Mouse (Mus musculus): Measurements from ENCODE around the gene Dusp8.

Gene Dusp8

DNA sequence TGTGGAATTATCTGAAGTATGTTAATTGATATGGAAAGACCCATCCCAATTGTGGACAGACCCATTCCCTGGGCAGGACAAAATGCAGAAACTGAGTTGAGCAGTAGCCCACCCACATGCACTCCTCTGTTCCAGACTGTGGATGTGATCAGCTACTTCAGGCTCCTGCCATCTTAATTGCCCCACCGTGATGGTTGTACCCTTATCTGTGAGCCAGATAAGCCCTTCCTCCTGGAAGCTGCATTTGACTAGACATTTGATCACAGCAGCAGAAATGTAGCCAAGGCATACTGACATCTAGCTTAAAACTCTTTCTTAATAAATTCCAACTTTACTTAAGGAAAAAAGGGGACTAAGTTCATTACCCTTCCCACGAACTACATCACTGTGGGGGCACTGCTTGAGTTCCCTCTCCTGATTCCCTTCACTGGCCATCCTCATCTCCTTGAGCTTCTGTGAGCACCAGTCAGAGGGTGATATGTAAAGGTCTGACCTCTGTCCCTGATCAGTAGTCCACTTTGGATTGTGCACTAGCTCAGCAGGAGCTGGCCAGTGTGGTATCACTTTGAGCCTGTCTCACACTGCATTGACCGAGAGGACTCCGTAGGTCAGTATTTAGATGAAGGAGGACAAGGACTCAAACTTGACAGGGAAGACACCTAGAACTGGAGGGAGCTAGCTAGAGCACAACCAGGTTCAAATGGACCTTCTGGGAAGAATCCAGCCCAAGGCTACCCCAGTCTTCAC lies 9.3 kb downstream of the Dusp8 start:
- in situ Hi-C loops (cut with MboI, MseI), result no loop called here

DNA sequence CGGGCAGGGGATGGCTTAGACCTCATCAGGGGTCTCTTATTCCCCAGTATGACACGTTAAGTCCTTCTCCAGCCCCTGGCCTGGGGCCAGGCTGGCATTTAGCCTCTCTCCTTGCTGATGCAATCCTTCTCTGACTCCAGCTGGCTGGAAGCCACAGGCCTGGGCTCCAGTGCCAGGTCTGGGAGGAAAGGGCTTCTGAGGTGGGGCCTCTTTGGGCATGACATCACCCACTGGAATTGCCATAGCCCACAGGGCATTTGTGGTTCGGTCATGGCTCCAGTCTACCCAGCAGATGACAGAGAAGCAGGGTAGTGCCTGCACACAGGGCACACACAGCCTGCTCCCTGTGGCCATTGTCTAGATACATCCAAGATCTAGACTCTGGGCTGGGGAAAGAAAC lies 10.8 kb downstream of the Dusp8 start:
- in situ Hi-C loops (cut with MboI, MseI), result no loop called here

DNA sequence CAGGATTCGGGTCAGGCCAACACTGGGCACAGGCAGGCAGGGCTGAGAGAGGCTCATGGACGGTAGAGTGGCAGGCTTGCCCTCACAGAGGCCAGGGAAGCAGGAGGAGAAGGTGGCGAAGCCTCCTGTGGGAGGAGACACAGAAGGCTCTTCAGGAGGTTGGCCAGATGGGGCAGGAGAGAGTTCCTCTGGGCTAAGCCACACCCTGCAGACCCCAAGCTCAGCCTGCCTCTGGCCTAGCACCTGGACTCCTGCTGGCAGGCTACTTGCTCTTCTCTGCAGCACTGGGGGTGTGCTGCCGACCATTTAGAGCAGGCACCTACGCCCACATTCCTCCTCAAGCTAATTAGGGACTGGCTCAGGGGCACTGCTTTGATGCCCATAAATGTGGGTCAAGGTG lies 11.2 kb downstream of the Dusp8 start:
- in situ Hi-C loops (cut with MboI, MseI), result no loop called here

DNA sequence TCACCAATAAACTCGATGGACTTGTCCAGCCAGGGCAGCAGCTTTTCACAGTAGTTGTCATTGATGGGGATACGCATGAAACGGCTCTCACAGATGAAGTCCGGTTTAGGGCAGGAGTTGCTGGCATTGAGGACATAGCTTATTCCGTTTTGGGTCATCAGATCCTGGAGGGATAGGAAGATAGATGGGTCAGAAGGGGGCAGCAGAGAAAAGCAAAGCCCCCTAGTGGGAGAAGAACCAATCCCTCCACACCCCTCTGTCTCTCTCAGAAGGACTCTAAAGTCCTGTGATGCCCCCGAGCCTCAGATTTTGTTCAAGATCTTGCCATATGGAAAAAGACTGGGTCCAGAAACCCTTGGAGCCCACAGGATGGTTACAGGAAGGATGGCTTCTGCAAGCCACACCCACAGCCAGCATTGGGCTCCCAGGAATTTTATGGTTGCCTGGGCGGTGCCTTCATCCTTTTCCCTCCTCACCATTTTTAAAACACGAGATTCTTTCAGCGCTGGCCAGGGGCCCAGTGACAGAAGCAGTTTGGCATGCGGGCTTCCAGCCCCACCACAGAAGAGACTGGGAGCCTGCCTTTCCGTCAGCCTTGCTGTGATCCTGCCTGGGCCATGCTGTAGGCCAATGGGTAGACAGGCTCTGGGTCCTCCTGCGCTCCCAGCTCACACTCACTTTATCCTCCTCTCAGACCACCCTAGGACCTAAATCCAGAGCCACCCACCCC lies 11.9 kb downstream of the Dusp8 start:
- in situ Hi-C loops (cut with MboI, MseI), result no loop called here

DNA sequence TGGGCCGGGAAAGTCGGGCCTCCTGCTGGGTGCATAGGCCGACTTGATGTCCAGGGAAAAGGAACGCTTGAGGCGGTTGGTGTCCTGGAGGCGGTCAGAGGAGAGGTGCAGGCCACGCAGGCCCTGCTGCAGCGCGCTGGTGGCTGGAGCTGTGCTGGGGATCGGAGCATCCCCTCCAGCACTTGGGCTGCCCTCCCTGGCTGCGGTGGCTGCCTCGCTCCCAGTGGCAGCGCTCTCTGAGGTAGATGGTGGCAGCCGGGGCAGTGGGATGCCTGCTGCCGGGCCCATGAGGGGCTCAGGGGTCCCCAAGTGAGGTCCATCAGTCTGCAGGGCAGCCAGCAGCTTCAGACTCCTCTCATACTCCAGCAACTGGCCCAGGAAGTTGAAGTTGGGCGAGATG lies 13.0 kb downstream of the Dusp8 start:
- in situ Hi-C loops (cut with MboI, MseI), result no loop called here

DNA sequence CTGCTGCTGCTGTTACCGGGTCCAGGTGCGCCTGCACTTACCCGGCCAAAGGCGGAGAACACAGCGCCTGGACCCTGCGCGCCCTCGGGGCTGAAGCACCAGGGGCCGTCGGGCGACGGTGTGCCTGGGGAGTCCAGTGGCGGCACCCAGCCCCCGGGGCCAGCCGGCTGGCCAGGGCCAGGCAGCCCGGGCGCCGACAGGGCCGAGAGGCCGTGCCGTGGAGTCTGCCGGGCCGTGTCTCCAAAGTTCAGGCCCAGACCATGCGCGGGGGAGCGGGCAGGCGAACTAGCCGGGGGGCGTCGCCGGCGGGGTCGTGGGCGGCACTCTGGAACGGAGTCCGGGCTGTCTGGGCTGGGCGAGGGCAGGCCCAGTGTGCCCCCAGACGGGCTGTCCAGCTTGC lies 13.5 kb downstream of the Dusp8 start:
- in situ Hi-C loops (cut with MboI, MseI), result no loop called here

DNA sequence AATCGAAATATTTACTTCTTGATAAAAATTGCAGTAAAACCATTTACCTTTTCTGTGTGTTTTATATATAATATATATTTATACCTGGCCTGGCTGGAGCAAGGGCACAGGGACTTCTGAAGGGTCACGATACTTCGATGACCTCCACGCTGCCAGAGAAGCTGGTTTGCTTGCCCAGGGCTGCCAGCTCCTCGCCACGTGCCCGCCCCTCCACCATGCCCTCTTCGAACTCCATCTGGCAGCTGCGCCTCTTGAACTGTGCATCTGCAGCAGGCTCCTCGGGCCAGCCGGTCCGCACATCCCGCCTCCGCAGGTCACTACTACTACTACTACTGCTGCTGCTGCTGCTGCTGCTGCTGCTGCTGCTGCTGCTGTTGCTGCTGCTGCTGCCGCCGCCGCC lies 13.9 kb downstream of the Dusp8 start:
- in situ Hi-C loops (cut with MboI, MseI), result no loop called here

DNA sequence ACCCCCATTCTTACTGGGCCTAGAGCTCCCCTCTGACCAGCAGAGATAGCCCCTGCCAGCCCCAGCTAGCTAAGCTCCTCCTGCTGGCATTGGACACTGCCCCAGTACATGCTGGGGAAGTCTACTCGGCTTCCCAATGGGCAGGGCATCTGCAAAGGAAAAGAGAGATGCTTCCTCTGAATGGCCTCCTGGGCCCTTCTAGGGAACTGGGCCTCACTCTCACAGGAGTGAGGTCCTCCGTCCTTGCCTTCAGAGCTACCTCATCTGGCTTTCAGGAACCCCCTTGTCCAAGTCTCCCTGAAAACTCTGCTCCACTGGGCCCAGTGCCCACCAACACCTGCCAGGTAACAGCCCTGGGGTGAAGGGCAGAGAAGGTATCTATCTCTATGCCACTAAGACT lies 14.8 kb downstream of the Dusp8 start:
- in situ Hi-C loops (cut with MboI, MseI), result no loop called here

DNA sequence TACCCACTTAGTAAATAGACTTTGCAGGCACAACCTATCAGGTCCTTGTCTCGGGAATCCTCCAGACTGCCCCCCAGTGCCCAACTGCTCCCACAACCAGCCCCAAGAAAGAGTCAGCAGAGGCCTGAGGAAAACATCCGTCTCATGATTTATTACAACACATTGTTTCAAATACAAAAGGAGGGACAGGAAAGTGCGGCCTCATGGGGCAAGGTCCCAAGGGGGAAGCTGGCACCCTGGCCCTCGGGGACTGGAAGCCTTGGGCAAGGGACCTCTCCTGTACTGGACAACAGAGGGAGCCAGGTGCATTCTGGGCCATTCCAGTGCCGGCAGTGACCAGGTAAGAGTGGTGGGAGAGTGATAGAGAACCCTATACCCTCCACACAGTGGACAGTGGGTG lies 16.3 kb downstream of the Dusp8 start:
- in situ Hi-C loops (cut with MboI, MseI), result no loop called here

DNA sequence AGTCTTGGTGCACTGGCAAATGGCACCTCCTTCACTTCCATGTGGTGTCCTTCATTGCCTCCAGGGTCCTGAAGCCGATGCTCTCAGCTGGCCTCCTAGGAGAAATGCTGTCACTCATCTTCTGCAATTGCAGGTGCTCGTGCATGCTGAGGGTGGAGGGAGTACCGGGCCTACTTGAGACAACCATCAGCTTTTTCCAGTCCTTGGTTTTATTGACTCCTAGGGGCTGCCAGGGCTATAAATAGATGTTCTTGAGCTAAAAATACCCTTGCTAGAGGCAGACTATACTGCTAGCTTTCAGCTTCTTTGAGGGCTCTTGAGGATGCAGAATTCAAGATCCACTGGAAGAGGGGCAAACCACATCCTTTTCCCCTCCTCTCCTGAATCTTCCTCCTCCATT lies 18.5 kb downstream of the Dusp8 start:
- in situ Hi-C loops (cut with MboI, MseI), result no loop called here

DNA sequence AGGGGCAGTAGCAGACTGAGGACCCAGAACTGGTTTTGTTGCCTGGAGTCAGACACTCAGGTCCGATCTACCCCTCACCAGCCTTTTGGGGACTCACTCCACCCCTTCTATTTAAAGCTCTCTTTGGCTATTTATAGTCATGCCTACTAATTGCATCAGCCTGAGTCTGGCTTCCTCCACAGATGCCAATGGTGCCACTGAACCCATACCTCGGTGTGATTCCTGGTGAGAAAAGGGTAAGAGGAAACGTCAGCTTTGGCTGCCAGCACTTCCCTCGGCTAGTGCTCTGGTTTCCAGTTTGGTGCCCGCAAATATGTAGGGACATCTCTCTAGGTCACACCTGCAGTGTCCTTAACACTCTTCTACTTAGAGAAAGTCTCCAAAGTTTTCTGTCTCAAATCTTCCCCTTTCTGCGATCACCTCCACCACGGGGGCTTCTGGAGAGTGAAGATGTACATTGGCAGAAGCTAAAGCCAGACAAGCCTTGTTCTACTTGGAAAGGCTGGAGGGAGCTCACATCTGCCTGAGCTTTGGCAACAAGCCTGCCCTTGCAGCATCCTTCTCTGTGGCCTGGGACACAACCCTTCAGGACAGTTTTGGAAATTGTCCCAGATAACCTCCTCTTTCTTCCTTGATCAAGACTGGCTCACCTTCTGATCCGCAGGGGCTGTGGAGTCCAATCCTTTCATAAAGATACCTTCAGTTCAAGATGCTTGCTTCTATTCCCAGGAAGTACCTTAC lies 21.3 kb downstream of the Dusp8 start:
- in situ Hi-C loops (cut with MboI, MseI), result no loop called here

DNA sequence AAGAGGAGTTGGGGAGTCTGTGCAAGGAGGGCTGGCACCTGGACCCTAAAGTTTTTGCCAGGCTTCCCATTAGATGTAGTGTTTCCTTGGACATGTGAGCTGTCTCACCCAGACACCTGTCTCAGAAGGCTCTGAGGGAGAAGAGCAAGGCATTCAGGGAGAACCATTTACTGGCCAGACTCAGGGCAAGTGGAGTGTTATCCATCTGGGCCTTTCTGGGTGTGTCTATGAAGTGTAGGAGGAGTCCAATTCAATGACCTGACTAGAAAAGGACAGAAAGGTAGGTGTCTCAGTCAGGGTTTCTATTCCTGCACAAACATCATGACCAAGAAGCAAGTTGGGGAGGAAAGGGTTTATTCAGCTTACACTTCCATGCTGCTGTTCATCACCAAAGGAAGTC lies 23.9 kb downstream of the Dusp8 start:
- in situ Hi-C loops (cut with MboI, MseI), result no loop called here

DNA sequence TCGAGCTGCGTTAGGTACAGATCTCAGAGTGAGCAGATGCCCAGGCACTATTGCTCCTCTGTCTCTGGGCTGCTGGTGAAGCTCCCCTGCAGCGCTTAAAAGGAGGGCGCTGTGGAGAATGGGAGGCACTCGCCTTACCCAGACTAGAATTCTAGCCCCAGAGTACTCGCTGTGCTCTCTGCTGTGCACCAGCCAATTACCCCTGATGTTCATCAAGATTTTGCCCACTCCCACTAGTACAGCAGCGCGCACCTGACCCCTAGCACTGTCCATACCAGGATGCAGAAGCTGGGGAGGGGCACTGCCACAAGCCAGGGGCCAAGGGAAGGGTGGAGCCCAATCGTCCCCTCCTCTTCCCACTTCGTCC lies 24.4 kb downstream of the Dusp8 start:
- in situ Hi-C loops (cut with MboI, MseI), result no loop called here

DNA sequence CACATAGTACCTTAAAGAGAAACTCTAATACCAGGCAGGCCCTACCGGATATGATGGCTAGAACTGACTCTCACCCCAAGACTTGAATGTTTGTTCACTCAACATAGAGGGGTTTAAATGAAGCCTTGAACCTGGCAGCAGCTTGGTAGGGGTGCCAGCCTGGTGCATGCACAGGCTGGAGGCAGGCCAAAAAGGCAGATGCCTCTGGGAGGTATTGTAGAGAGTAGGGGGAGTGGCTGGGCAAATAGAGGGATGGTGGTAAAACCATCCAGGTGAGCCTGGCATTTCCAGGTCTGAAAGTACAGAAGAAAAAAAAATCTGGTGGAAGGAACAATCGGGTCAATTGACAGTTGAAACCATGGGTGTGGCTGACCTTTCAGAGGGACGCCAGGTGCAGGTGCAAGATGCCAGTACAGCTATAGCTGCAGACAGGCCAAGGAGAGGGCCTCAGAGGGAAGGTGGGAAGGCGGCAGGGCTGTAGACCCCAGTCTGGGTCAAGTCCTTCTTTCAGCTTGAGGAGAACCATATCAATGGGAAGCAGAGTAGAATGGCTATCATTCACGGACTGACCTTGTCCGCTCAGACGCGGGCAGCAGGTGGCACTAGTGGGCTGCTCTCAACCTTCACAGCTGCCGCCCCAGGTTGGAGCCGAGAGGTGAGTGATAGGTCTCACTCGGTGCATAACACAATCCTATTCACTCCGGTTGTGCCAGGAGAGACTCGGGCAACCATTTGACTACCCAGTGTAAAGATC lies 25.0 kb downstream of the Dusp8 start:
- in situ Hi-C loops (cut with MboI, MseI), result no loop called here

DNA sequence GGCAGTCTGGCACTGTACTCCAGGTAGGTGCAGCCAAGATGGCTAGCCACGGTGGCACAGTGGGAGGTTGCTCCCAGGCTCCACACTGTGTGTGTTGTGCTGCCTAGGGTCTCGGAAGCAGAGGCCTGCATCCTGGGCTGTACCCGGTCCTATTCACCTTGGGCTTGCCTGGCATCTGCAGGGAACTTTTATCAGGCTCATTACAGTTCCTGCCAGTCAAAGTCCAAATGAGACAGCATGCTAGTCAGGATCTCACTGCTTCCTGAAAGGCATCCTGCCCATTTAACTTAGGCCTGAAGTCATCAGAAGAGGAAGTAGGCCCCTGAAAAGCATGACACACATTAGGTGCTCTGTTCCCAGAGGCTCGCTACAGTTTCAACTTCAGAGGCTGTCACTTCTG lies 27.2 kb downstream of the Dusp8 start:
- in situ Hi-C loops (cut with MboI, MseI), result no loop called here

DNA sequence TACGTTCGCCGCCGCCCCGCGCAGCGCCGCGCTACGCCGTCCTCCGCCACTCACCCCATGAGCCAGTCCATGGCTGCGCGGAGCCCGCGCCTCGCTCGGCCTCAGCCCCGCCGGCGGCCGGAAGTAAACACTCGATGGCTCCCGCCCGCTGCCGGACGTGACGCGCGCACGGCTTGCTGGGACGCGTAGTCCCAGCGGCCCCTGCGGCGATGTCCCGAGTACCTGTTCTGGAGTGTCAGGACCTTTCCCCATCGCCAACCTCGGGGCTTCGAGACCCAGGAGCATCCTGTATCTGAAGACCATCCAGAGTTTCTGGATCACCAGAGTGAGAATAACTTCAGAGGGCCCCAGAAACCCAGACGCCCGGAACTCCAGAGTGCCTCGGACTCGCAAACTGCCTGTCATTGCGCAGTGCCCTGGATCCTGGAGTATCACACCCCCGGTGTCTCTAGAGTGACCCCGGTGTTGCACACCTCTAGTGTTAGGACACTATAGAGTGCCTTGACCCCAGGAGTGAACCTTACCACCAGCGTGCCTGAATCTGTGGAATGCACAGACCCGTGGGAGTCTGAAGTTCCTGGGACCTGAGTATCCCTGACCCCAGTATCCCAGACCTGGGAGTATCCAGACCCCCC lies 34.6 kb downstream of the Dusp8 start, which contains the start of gene Mob2:
Gene Mob2, minus strand, starts transcription at position 135 of the 635 bp plus-strand sequence.
- in situ Hi-C loops (cut with MboI, MseI), result loop anchor here (5.0 kb wide), 1 partner anchor 36 kb away; the partner anchor contains the start of gene Dusp8

DNA sequence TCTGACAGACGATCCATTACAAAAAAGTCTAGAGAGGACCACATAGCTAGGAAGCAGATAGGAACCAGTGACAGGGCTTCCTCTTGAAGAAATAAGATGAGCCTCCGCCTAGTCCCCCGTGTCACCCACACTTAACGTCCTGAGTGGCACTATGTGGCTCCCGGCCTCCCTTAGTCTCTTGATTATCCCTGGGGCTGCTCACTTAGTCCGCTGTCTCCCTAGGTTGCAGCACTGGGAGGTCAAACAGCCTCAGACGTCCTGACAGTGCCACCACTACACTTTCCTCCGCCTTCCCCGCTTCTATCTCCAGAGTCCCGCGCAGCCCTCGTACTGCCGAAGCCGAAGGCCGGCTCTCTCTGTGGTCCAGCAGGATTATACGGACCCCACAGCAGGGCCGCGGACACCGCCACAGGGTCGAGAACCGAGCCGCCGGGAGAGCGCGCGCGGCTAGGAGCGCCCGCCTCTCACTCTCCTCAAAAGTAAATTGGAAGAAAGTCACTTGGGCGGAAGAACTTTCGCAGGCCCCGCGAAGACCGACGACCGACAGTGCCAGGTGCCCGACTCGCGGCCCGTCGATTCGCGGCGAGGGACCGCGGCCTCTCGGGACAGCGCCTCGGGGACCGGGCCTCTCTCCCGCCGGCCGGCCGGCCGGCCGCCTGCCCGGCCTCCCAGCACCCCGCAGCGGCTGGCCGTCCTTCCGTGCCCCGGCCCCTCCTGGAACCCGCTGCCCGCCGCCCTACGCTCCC lies 35.3 kb downstream of the Dusp8 start:
- in situ Hi-C loops (cut with MboI, MseI), result loop anchor here (5.0 kb wide), 1 partner anchor 37 kb away; the partner anchor contains the start of gene Dusp8

DNA sequence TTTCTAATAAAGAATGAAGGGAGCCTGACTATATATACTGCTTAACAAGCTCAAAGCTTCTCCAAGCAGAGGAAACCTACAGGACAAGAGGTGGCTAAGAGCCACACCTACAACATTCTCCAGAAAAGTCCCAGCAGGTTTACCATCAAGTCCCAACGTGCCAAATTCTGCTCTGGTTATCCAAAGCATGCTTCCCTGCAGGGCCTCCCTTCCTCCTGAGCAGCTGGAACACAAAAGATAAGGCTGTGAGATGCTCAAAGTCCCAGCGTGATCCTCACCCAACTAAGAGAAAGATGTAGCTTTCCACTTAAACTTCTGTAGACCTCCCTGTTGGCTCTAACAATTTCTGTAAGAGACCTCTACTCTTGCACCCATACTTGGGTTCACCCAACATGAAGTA lies 36.6 kb downstream of the Dusp8 start:
- in situ Hi-C loops (cut with MboI, MseI), result no loop called here

DNA sequence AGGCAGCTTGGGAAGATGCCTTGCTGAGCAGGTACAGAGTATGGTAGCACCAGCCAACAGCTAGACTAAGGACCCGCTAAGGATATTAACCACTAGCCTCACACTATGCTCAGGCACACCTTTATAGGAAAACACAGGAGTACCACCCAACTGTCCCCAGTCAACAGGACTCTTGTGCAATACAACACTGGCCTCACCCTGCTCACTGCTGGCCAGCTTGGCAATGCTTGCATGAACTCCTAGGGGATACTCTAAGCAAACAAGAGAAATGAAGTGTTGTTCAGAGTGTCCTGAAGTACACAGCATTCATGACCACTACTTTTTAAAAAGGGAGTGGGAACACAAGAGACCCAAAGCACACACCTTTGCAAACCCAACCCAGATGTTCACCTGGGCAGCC lies 38.5 kb downstream of the Dusp8 start:
- in situ Hi-C loops (cut with MboI, MseI), result no loop called here

DNA sequence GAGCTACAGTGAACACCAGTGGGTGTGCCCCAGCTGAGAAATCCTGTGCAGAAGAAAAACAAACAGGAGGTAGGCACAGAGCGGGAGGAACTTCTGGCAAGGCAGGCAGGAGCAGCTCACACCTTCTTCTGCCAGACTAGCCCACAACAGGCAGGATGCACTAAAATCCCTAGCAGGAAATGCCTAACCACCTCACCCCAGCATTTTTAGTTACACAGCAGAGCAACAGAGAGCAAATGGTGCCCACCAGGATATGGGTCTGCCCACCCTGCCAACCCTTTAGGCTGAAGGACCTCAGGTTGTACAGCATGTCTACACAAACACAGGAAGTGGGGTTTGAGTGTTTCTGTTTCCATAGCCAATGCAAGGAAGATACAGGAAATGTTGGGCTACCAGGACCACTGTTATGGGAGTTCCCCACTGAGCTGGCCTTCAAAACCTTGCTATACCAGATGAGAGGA lies 39.0 kb downstream of the Dusp8 start:
- in situ Hi-C loops (cut with MboI, MseI), result no loop called here

DNA sequence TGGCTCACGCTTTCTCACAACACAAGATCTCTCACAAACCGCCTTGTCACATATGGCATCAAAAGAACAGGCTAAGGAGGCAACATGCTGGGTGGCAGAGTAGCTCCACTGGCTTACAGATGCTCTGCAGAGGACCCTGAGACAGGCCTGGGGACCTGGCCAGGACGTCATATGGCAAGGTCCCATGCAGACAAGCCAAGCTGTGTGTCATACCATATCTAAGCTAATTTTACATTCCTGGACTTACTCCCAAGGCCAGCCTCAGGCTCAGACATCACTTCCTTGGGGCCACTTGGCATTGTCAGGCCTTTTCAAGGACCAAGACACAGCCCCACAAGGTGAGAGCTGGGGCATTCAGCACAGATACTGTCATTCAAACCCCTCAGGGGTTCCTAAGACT lies 40.2 kb downstream of the Dusp8 start:
- in situ Hi-C loops (cut with MboI, MseI), result no loop called here

All from regulatory T cell (primary cell).